Mouse (Mus musculus): ENCODE measurements around the gene Slc2a1. TPM values are rescaled to one million over a fixed set of nuclear protein-coding genes. Genes with fewer than 3 reads are reported as not detected.

The Slc2a1 gene
- polyA plus RNA-seq, 1 experiment from 2014 or later, result 91.6 TPM

GRCm38 (mm10) chr4:119102350-119103126, 6.0 kb upstream of the Slc2a1 start:
- Histone ChIP-seq H3K9ac (no peak overlapping the region), H3K36me3 (no peaks in the 10 kb centered on the region), H3K4me2 (no peak overlapping the region), H3K4me1 (peaks cover 27% of the 10 kb centered on the region), H3K4me3 (replicated peaks) (no peak overlapping the region), H3K27ac (no peak overlapping the region), H3K27me3 (no peaks in the 10 kb centered on the region), H3K9me3 (replicated peaks) (no peaks in the 10 kb centered on the region)
- 59% methylated on average over 7 of the region's 7 CpGs for WGBS
- no peak for ATAC-seq (replicated peaks; ENCODE audit: low FRiP score)

- Histone ChIP-seq H3K27ac (0 out of 2 replicates have a peak overlapping the region, but pooled peaks have one; percentile 78), H3K36me3 (no peaks in the 10 kb centered on the region), H3K9me3 (replicated peaks) (no peaks in the 10 kb centered on the region), H3K4me3 (replicated peaks) (no peak overlapping the region), H3K4me2 (peak overlapping the region; percentile 71), H3K4me1 (peaks cover 40% of the 10 kb centered on the region), H3K27me3 (no peaks in the 10 kb centered on the region), H3K9ac (no peak overlapping the region)
- no peak for ATAC-seq (replicated peaks; ENCODE audit: low FRiP score)
- 43% methylated on average over 4 of the region's 4 CpGs for WGBS
Observed at GRCm38 (mm10) chr4:119104847-119105246, 3.7 kb upstream of the Slc2a1 start.

GRCm38 (mm10) chr4:119105704-119106103, 2.8 kb upstream of the Slc2a1 start:
- ATAC-seq (replicated peaks; ENCODE audit: low FRiP score), result peak; percentile 69
- Histone ChIP-seq H3K4me2 (peak overlapping the region; percentile 71), H3K4me1 (peaks cover 48% of the 10 kb centered on the region), H3K36me3 (no peaks in the 10 kb centered on the region), H3K27me3 (no peaks in the 10 kb centered on the region), H3K27ac (peak overlapping the region; percentile 78), H3K4me3 (replicated peaks) (peak overlapping the region; percentile 41), H3K9ac (peak overlapping the region; percentile 50), H3K9me3 (replicated peaks) (no peaks in the 10 kb centered on the region)
- under 1% methylated on average over 18 of the region's 18 CpGs for WGBS

DNA sequence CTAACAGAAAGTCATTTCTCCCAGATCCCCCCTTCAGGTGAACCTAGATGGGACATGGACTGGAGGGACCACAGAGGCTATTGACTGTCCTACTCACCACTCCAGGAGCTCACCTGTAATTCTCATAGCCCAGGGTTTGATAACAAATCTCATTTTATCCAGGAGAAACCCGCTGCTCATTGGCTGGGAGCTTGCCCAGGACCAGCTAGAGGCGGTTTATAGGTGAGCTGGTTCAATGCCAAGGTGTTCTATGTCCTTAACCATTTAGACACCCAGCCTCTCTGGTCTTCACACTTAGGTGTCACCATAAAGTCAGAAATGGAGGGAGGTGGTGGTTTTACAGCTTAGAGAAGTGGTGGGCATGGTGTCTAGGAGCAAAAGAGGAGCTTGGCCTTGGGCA, 644 bp upstream of the Slc2a1 start:
- 57% methylated on average over 2 of the region's 2 CpGs for WGBS
- Histone ChIP-seq H3K4me2 (peak overlapping the region; percentile 76), H3K27ac (peak overlapping the region; percentile 99), H3K9me3 (replicated peaks) (no peaks in the 10 kb centered on the region), H3K4me3 (replicated peaks) (peak overlapping the region; percentile 89), H3K4me1 (peaks cover 67% of the 10 kb centered on the region), H3K9ac (no peak overlapping the region), H3K36me3 (peaks cover 9% of the 10 kb centered on the region), H3K27me3 (no peaks in the 10 kb centered on the region)
- no peak for ATAC-seq (replicated peaks; ENCODE audit: low FRiP score)

DNA sequence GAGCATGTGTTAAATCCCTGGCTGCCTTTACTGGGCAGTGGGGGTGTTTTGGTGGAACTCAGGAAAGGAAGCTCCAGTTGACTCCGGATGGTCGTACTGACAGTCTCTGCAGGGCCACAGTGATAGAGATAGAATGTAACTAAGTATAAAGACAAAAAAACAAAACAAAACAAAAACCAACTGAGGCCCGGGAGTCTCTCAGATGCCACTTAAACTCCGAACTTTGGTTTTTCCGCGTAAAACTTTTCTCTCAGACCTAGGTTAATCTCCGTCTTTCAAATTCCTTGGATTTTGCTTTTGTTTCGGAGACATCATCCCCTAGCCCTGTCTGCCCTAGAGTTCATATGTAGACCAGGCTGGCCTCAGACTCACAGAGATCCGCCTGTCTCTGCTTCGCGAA, 1.1 kb downstream of the Slc2a1 start:
- Histone ChIP-seq H3K27ac (peak overlapping the region; percentile 99), H3K4me3 (replicated peaks) (peak overlapping the region; percentile 89), H3K9me3 (replicated peaks) (no peaks in the 10 kb centered on the region), H3K4me2 (peak overlapping the region; percentile 76), H3K27me3 (no peaks in the 10 kb centered on the region), H3K4me1 (peaks cover 66% of the 10 kb centered on the region), H3K36me3 (peaks cover 16% of the 10 kb centered on the region), H3K9ac (peak overlapping the region; percentile 87)
- 13% methylated on average over 11 of the region's 11 CpGs for WGBS
- ATAC-seq (replicated peaks; ENCODE audit: low FRiP score), result no peak

DNA sequence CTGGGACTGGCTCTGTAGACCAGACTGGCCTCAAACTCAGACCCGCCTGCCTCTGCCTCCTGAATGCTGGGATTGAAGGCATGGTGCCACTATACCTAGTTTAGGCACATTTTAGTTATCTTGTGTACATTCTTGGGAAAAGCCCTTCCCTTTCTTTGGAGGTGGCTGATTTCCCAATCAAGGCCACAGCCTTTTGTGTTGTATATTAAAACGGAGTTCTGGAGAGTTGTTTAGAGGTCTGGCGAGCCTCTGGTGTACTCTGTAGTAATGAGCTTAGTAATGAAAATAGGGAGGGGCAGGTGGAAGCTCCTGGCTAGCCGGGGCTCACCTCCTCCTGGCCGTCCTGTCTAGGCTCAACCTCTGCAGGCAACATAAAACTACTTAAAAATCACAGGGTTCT, 2.0 kb downstream of the Slc2a1 start:
- Histone ChIP-seq H3K27ac (no peak overlapping the region), H3K4me2 (peak overlapping the region; percentile 76), H3K9me3 (replicated peaks) (no peaks in the 10 kb centered on the region), H3K9ac (0 out of 2 replicates have a peak overlapping the region, but pooled peaks have one; percentile 87), H3K4me3 (replicated peaks) (peak overlapping the region; percentile 89), H3K36me3 (peaks cover 16% of the 10 kb centered on the region), H3K27me3 (no peaks in the 10 kb centered on the region), H3K4me1 (peaks cover 68% of the 10 kb centered on the region)
- WGBS, result 39% methylated on average over 5 of the region's 5 CpGs
- no peak for ATAC-seq (replicated peaks; ENCODE audit: low FRiP score)

DNA sequence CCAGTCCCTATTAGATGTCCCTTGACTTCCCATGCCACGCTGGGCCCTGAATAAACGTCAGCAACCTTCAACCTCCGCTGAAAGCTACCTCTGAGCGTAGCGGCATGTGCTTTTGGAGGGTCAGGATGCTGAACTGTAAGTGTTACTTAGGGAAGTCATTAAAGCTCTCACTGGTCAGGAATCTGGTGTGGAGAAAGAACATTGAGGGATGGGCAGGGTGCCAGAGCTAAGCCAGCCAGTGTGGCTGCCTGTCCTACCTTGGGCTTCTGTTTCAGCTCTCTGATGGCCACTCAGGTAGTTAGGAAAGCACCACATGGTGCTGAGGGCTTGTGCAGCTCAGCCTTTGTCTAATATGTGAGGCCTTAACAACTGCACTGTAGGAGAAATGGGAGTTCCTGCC, 2.9 kb downstream of the Slc2a1 start:
- Histone ChIP-seq H3K9ac (no peak overlapping the region), H3K4me3 (replicated peaks) (no peak overlapping the region), H3K27ac (no peak overlapping the region), H3K36me3 (peaks cover 18% of the 10 kb centered on the region), H3K27me3 (no peaks in the 10 kb centered on the region), H3K4me1 (peaks cover 68% of the 10 kb centered on the region), H3K9me3 (replicated peaks) (no peaks in the 10 kb centered on the region), H3K4me2 (0 out of 2 replicates have a peak overlapping the region, but pooled peaks have one; percentile 5)
- 69% methylated on average over 5 of the region's 5 CpGs for WGBS
- no peak for ATAC-seq (replicated peaks; ENCODE audit: low FRiP score)

DNA sequence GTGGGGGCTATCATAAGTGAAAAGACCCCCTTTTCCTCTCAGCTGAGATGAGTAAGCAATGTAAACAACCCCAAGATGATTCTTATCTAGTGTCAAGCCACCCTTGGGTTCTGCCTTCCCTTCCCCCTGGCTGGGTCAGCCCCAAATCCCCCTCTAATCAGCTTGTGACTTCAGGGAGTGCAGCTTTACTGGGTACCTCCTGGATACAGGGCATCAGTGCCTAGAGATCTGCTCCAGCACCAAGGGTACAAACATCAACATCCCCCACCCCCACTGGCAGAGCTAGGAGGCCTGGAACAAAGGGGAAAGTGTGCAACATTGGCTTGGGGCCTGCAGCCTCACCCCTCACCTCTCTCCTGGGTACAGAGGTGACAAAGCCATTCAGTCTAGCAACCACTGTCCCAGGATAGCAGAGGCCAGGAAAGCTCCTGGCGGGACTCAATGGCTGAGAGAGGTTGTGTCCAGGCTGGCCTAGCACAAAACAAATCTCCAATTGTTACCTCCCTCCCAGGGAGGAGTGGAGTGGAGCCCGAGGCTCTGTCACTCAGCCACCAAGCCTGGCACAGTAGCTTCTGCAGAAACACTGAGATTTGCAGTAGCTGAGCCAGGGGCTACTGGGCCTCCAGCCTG, 3.9 kb downstream of the Slc2a1 start:
- Histone ChIP-seq H3K9ac (no peak overlapping the region), H3K4me2 (no peak overlapping the region), H3K27ac (no peak overlapping the region), H3K27me3 (no peaks in the 10 kb centered on the region), H3K4me3 (replicated peaks) (no peak overlapping the region), H3K4me1 (peaks cover 72% of the 10 kb centered on the region), H3K9me3 (replicated peaks) (no peaks in the 10 kb centered on the region), H3K36me3 (peaks cover 18% of the 10 kb centered on the region)
- WGBS, result 61% methylated on average over 2 of the region's 2 CpGs
- no peak for ATAC-seq (replicated peaks; ENCODE audit: low FRiP score)

GRCm38 (mm10) chr4:119115611-119116070, 7.1 kb downstream of the Slc2a1 start:
- 0 out of 2 replicates have a peak, but pooled peaks have one; percentile 47 for ATAC-seq (replicated peaks; ENCODE audit: low FRiP score)
- Histone ChIP-seq H3K9ac (no peak overlapping the region), H3K27ac (peak overlapping the region; percentile 29; the same call in 1 of the 2 replicates)

DNA sequence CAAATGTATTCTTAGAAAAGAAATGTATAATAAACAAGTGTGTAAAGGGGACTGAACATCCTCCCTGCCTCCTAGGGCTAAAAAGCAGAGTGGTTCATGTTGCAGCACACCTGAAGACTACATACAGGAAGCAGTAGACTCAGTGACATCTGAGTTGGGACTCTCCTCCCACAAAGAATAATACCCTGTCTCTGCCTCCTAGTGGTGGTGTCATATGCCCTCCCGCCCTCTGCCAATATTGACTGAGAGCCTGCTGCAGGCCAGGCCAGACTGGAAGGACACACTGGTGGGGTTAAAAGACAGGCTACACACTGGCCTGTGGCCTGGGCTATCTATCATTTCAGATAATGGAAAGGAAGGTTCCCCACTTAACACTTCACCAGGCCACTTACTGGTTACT, 7.8 kb downstream of the Slc2a1 start:
- no peaks in the 10 kb centered on the region for H3K27me3 ChIP-seq
- H3K9ac ChIP-seq, result no peak overlapping the region
- H3K4me2 ChIP-seq, result no peak overlapping the region
- 68% methylated on average over 1 of the region's 1 CpGs for WGBS
- no peak overlapping the region for H3K4me3 ChIP-seq (replicated peaks)
- H3K9me3 ChIP-seq (replicated peaks), result no peaks in the 10 kb centered on the region
- H3K4me1 ChIP-seq, result peaks cover 70% of the 10 kb centered on the region
- H3K27ac ChIP-seq, result no peak overlapping the region
- peaks cover 32% of the 10 kb centered on the region for H3K36me3 ChIP-seq
- no peak for ATAC-seq (replicated peaks; ENCODE audit: low FRiP score)

More at GRCm38 (mm10) chr4:119115611-119116070, 7.1 kb downstream of the Slc2a1 start:
- Histone ChIP-seq H3K4me2 (no peak overlapping the region), H3K36me3 (peaks cover 26% of the 10 kb centered on the region), H3K4me1 (peaks cover 69% of the 10 kb centered on the region), H3K9me3 (replicated peaks) (no peaks in the 10 kb centered on the region), H3K27me3 (no peaks in the 10 kb centered on the region), H3K4me3 (replicated peaks) (no peak overlapping the region)
- 56% methylated on average over 6 of the region's 6 CpGs for whole genome bisulfite sequencing

- WGBS, result 82% methylated on average over 5 of the region's 5 CpGs
- Histone ChIP-seq H3K36me3 (peaks cover 38% of the 10 kb centered on the region), H3K4me2 (no peak overlapping the region), H3K9me3 (replicated peaks) (no peaks in the 10 kb centered on the region), H3K27me3 (no peaks in the 10 kb centered on the region), H3K9ac (no peak overlapping the region), H3K4me1 (peaks cover 63% of the 10 kb centered on the region), H3K27ac (no peak overlapping the region), H3K4me3 (replicated peaks) (no peak overlapping the region)
- no peak for ATAC-seq (replicated peaks; ENCODE audit: low FRiP score)
Observed at GRCm38 (mm10) chr4:119117571-119117970, 9.1 kb downstream of the Slc2a1 start.

GRCm38 (mm10) chr4:119118659-119119077, 10.2 kb downstream of the Slc2a1 start:
- peaks cover 57% of the 10 kb centered on the region for H3K4me1 ChIP-seq
- 0 out of 2 replicates have a peak, but pooled peaks have one; percentile 16 for ATAC-seq (replicated peaks; ENCODE audit: low FRiP score)
- WGBS, result 41% methylated on average over 4 of the region's 4 CpGs
- H3K4me3 ChIP-seq (replicated peaks), result no peak overlapping the region
- peak overlapping the region; percentile 59 for H3K27ac ChIP-seq
- no peaks in the 10 kb centered on the region for H3K9me3 ChIP-seq (replicated peaks)
- H3K27me3 ChIP-seq, result no peaks in the 10 kb centered on the region
- no peak overlapping the region for H3K4me2 ChIP-seq
- no peak overlapping the region for H3K9ac ChIP-seq
- H3K36me3 ChIP-seq, result peaks cover 40% of the 10 kb centered on the region
